Mouse (Mus musculus) layer of hippocampus, postnatal 14 days (tissue): ENCODE data around the gene Stk11ip. TPM values are rescaled to one million over a fixed set of nuclear protein-coding genes. Genes with fewer than 3 reads are reported as not detected.

Experiments used
- DNase-seq, 2 experiments: peaks; one replicate each; pipeline ENCODE4 v3.0.0; 2021 to 2022; ENCODE audit warnings: low spot score in 2 of 2, mixed read lengths in 1 of 2
- total RNA-seq, 2 experiments: library from RNA; stranded (reverse); gene quantifications; 2 replicates each; pipeline ENCODE4 v1.2.3; 2021

Gene Stk11ip
- total RNA-seq, 2 experiments from 2014 or later, result 23.6 to 30.8 TPM

DNA sequence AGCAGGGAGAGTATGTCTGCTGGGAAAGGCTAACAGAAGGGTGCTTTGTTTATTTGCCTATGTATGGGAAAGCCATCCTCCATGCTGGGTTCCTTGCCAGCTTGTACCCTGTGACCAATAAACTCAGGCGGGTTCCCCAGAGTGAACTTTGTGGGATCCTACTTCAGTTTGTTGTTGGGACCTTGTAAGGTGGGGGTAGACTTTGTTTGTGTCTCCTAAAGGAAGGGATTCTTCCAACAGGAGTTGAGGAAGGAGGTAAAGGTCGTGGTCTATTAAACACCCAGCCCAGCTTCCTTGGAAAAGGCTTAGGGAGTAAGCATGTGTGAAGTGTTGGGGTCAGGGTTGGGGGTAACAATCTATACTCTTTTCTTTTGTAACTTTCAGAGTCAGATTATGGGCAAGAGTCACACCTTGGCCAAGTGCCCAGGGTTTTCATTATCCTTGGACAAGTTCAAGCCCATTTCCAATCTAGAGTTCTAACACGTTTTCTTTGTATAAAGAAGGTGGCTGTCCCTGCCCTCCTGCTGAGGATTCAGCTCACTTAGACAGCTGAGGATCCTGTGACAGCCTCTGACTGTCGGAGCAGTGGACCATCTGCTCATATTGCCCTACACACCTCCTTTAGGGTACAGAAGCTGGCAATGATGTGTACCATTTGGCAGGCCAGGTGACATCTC, 40.0 kb downstream of the Stk11ip start:
- DNase-seq, result peak in 1 of 2 experiments; percentile 49

- DNase-seq, result peak; percentile 59 to 81
Observed at GRCm38 (mm10) chr1:75561898-75562238, 40.5 kb downstream of the Stk11ip start.

- no peak for DNase-seq
Observed at GRCm38 (mm10) chr1:75564102-75564501, 42.8 kb downstream of the Stk11ip start.

DNA sequence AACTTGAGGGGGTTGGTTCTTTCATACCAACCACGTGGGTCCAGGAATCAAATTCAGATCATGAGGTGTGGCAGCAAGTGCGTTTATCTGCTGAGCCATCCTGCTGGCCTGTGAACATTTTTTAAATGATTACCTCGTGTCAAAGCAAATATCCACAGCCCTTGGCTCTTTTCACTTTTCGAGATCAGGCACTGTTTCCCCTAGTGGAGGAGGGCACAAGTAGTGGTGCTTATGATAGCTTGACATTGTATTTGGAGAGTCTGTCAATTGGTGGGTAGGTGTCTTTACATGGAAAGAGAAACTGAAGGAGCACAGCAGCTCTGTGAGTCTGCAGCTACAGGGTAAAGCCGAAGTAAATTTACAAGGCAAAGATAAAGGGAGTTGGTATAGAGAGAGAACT, 43.6 kb downstream of the Stk11ip start:
- no peak for DNase-seq

- DNase-seq, result no peak
Observed at GRCm38 (mm10) chr1:75565616-75566015, 44.3 kb downstream of the Stk11ip start.

DNA sequence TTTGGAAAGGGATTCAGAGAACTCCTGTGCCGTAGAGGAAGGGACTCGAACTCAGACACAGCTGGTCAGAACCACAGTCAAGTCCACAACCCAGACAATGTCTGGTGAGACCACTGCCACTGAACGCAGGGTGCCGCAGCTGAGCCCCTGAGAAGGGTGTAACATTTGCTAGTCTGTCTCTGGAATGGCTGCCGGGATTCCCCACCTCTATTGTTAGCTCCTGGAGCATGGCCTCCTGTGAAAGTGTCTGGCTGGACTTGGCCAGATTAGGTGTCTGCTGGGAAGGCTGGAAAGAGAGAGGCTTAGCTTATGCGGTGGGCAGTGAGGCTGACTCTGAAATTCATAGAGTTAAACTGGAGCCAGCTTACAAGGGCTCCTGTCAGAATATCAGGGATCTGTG, 49.1 kb downstream of the Stk11ip start:
- no peak for DNase-seq

DNA sequence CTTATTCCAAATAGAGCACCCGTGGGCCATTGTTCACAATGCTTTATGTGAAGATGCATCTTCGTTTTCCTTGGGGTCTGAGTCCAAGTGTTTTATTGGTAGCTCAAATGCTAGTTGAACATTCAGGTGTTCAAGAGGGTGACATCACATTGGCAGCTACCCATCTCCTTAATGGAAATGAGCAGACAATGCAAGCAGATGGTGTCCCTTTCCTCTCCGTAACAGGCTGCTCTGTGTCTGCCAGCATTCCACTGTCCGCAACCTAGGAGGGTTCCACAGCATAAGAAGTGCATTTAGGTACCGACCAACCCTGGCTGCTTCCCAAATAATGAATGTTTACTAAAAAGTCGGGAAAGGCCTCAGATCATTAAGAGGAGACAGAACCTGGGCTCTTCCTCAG, 51.4 kb downstream of the Stk11ip start:
- DNase-seq, result no peak

DNA sequence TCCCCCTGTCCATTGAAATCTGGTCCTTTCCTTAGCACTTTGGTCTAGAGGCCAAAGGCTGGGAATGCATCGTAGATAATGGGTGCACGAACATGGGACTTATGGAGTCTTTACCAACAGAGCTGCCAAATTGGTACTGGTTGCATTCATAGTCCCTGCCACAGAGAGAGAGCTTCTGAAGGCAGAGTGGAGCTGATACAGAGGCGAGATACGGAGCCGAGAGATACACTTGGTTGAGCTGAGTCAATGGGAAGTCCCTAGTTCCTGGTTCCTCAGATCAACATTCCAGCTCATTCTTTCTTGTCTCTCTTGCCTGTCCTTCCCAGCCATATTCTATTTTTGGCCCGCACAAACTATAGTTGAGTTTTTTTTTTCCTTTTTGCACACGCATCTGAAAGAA, 52.4 kb downstream of the Stk11ip start:
- DNase-seq, result no peak

- no peak for DNase-seq
Observed at GRCm38 (mm10) chr1:75574476-75575310, 53.4 kb downstream of the Stk11ip start.

DNA sequence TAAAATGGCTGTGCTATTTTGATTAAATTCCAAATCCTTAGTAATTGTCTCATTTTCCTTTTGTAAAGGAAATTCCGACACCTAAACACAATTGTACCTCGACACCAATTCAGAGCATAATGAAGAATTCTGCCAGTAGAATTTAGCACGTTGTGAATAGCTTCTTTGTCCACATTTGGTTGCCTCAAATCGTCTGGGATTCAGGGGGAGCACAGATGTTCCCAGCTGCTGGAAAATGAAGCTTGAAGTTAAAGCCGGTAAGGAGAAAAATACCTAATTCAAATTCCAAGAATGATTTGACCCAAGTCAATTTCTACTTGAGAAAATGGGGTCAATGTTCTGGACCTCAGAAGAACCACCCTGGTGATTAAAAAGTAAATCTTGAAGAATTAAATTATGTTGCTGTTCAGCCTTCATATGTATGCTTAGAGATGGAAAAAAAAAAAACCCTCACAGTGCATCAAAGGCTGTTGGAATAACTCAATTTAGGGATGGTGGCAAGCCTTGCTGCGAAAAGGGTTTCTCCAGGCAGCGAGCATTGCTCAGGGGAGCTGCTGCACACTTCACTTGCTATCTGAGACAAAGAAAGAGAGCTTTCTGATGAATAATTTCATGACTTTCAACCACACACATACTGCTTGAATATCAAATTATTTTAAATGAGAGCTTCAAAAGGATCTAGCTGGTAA, 60.8 kb downstream of the Stk11ip start:
- DNase-seq, result no peak

GRCm38 (mm10) chr1:75582625-75582956, 61.3 kb downstream of the Stk11ip start:
- DNase-seq, result no peak

- DNase-seq, result no peak
Observed at GRCm38 (mm10) chr1:75583034-75583433, 61.7 kb downstream of the Stk11ip start.

DNA sequence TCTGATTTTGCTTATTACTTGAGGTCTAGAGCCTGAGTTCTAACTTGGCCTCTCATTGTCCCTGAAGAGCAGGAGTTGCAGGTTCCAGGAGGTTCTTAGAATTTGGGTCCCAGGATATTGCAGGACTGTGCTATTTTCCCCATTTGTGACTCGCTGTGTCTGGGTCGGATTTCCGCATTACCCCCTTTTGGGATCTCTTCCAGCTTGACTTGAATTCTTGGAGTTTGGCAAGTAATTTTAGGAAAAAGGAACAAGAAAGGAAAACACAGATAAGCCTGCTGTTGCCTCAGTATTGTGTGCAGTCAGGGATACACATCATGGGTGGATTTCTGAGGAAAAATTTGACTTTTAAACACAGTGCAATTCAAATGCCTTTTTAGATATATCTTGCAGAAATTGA, 65.5 kb downstream of the Stk11ip start:
- no peak for DNase-seq

Other genes starting within 250 kb of the Stk11ip start
- gene Resp18, start 243.1 kb upstream of the Stk11ip start, total RNA-seq, result 10 to 100 TPM; 68.2 to 98.9 TPM
- 10 to 100 TPM; 50.4 to 55.2 TPM for gene Dnpep, start 203.5 kb upstream of the Stk11ip start, total RNA-seq
- gene Des, start 161.2 kb upstream of the Stk11ip start, total RNA-seq, result 1 to 10 TPM; 1.6 to 1.8 TPM
- 100 to 1,000 TPM; 184 TPM for gene Speg, start 146.2 kb upstream of the Stk11ip start, total RNA-seq
- 10 to 100 TPM; 56.0 to 62.2 TPM for gene Gmppa, start 85.6 kb upstream of the Stk11ip start, total RNA-seq
- gene Asic4, start 71.1 kb upstream of the Stk11ip start, total RNA-seq, result 10 to 100 TPM; 14.3 to 14.7 TPM
- 10 to 100 TPM; 71.2 to 78.5 TPM for gene Chpf, start 42.2 kb upstream of the Stk11ip start, total RNA-seq
- gene Tmem198, start 42.0 kb upstream of the Stk11ip start, total RNA-seq, result 10 to 100 TPM; 53.3 to 62.5 TPM
- 10 to 100 TPM; 25.2 to 27.0 TPM for gene Obsl1, start 15.1 kb upstream of the Stk11ip start, total RNA-seq
- gene Inha, start 14.5 kb upstream of the Stk11ip start, total RNA-seq, result 10 to 100 TPM; 20.3 to 22.6 TPM
- gene Slc4a3, start 24.7 kb downstream of the Stk11ip start, total RNA-seq, result 100 to 1,000 TPM; 120 to 141 TPM